Mouse (Mus musculus) heart, embryonic 13.5 days (tissue): ENCODE results near the gene Ttc7b. TPM values are rescaled to one million over a fixed set of nuclear protein-coding genes. Genes with fewer than 3 reads are reported as not detected.

ENCODE experiments used
- ATAC-seq: fragments of 200-750 bp; cut with Nextera tagmentation; 2 replicates; pipeline ENCODE4 v1.8.0; 2017; ENCODE audit warnings: moderate TSS enrichment; ENCODE audit not compliant: insufficient number of reproducible peaks, low FRiP score, low TSS enrichment; ENCODE audit errors: extremely low read depth
- H3K27ac ChIP-seq: fragments of 300-500 bp; sonication (generic); replicated peaks from 2 replicates; pipeline ENCODE4 v1.5.1; 2015; ENCODE audit warnings: moderate library complexity, mild to moderate bottlenecking, inconsistent platforms
- H3K27me3 ChIP-seq: fragments of 300-500 bp; sonication (generic); replicated peaks from 2 replicates; pipeline ENCODE4 v1.6.1; 2015; ENCODE audit warnings: mild to moderate bottlenecking, inconsistent platforms
- H3K36me3 ChIP-seq: fragments of 300-500 bp; sonication (generic); 2 replicates; pipeline ENCODE4 v1.6.1; 2015; ENCODE audit warnings: mild to moderate bottlenecking, inconsistent platforms
- H3K4me1 ChIP-seq: fragments of 300-500 bp; sonication (generic); 2 replicates; pipeline ENCODE4 v1.6.1; 2015; ENCODE audit warnings: inconsistent platforms
- H3K4me2 ChIP-seq: fragments of 300-500 bp; sonication (generic); 2 replicates; pipeline ENCODE4 v1.6.1; 2015; ENCODE audit warnings: inconsistent platforms, mild to moderate bottlenecking, moderate library complexity
- H3K4me3 ChIP-seq: fragments of 300-500 bp; sonication (generic); 2 replicates; pipeline ENCODE4 v1.5.1; 2015; ENCODE audit warnings: moderate library complexity, mild to moderate bottlenecking, inconsistent platforms
- H3K9ac ChIP-seq: fragments of 300-500 bp; sonication (generic); 2 replicates; pipeline ENCODE4 v1.6.1; 2015; ENCODE audit warnings: inconsistent platforms, mild to moderate bottlenecking, moderate library complexity
- H3K9me3 ChIP-seq: fragments of 300-500 bp; sonication (generic); 2 replicates; pipeline ENCODE4 v1.6.1; 2016; ENCODE audit warnings: inconsistent platforms
- whole genome bisulfite sequencing: fragments of 180-500 bp; shearing (Covaris S2); methylation state at CpG from one replicate; pipeline ENCODE4 v1.1.7; 2015; ENCODE audit warnings: mixed read lengths; 5-methylcytosine and 5-hydroxymethylcytosine counted together
- polyA plus RNA-seq: library from polyadenylated mRNA; unstranded; fragments of >200 nt; fragmentation: Nextera tagmentation; extraction: Ambion mirVana; gene quantifications from 2 replicates; pipeline ENCODE4 v1.2.1, GENCODE M21; 2015

Gene Ttc7b
- polyA plus RNA-seq, 1 experiment from 2014 or later = 6.5 TPM

GRCm38 (mm10) chr12:100353075-100353782, 167.4 kb downstream of the Ttc7b start:
- WGBS = 78% methylated on average over 16 of the region's 16 CpGs
- H3K27ac ChIP-seq = no peak overlapping the region
- no peak overlapping the region for H3K4me2 ChIP-seq
- H3K9ac ChIP-seq = no peak overlapping the region
- peaks cover 64% of the 10 kb centered on the region for H3K36me3 ChIP-seq
- H3K9me3 ChIP-seq = no peaks in the 10 kb centered on the region
- no peaks in the 10 kb centered on the region for H3K27me3 ChIP-seq
- no peak overlapping the region for H3K4me3 ChIP-seq
- H3K4me1 ChIP-seq = no peaks in the 10 kb centered on the region
- ATAC-seq = no peak

DNA sequence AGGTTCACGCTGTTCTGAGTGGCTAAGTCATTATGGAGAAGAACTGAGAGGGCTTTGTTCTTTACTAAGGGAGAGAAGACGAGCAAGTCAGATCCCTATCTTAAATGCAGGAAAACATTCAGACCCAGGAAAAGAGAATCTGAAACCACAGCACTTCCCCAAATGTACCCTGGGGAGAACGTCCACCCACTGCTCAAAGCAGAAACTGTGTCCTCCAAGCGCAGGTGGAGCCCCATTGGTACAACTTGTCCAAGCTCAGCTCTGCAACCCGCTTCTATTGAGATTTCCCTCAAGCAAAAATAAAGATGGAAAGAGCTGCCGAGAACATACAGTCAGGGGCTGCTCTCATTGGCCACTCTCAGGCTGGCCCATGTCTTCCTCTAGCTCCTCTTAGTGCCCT, 168.5 kb downstream of the Ttc7b start:
- H3K4me3 ChIP-seq = no peak overlapping the region
- H3K27ac ChIP-seq = no peak overlapping the region
- no peaks in the 10 kb centered on the region for H3K9me3 ChIP-seq
- 74% methylated on average over 6 of the region's 6 CpGs for WGBS
- H3K9ac ChIP-seq = no peak overlapping the region
- no peak for ATAC-seq
- no peaks in the 10 kb centered on the region for H3K27me3 ChIP-seq
- H3K4me1 ChIP-seq = no peaks in the 10 kb centered on the region
- peaks cover 62% of the 10 kb centered on the region for H3K36me3 ChIP-seq
- H3K4me2 ChIP-seq = no peak overlapping the region

GRCm38 (mm10) chr12:100343554-100343953, 177.1 kb downstream of the Ttc7b start:
- Histone ChIP-seq H3K27ac (no peak overlapping the region), H3K36me3 (peaks cover 65% of the 10 kb centered on the region), H3K4me1 (no peaks in the 10 kb centered on the region), H3K4me3 (no peak overlapping the region), H3K9ac (no peak overlapping the region), H3K27me3 (no peaks in the 10 kb centered on the region), H3K4me2 (no peak overlapping the region), H3K9me3 (no peaks in the 10 kb centered on the region)
- 70% methylated on average over 6 of the region's 6 CpGs for WGBS
- no peak for ATAC-seq

- 84% methylated on average over 7 of the region's 7 CpGs for WGBS
- no peak for ATAC-seq
- H3K27ac ChIP-seq = no peak overlapping the region
Observed at GRCm38 (mm10) chr12:100341614-100342013, 179.0 kb downstream of the Ttc7b start.

GRCm38 (mm10) chr12:100340901-100341460, 179.6 kb downstream of the Ttc7b start:
- Histone ChIP-seq H3K9me3 (no peaks in the 10 kb centered on the region), H3K9ac (no peak overlapping the region), H3K27me3 (no peaks in the 10 kb centered on the region), H3K4me1 (peaks cover 7% of the 10 kb centered on the region), H3K4me2 (no peak overlapping the region), H3K27ac (no peak overlapping the region), H3K36me3 (peaks cover 44% of the 10 kb centered on the region), H3K4me3 (no peak overlapping the region)
- ATAC-seq = no peak
- WGBS = 88% methylated on average over 7 of the region's 7 CpGs

More at GRCm38 (mm10) chr12:100341614-100342013, 179.0 kb downstream of the Ttc7b start:
- Histone ChIP-seq H3K36me3 (peaks cover 51% of the 10 kb centered on the region), H3K27me3 (no peaks in the 10 kb centered on the region), H3K4me3 (no peak overlapping the region), H3K9me3 (no peaks in the 10 kb centered on the region), H3K4me2 (no peak overlapping the region), H3K9ac (no peak overlapping the region), H3K4me1 (peaks cover under 1% of the 10 kb centered on the region; the same call in 1 of the 2 replicates)

DNA sequence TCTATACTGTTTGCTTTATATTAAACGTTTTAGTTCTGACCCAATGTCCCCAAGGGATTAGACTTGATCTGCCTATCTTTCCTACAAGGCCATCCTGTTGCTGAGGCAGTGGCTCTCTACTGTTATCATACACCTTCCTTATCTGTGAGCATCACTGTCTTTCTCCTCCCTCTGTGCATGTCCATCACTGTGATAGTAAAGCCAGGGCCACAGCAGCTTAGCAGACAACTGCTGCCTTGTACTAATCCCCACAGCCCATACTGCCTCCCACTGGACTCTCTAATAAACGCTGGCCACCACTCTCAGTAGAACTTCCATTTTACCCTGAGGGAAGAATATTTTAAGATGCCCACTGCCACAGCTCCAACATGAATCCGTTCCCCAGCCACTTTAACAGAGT, 182.6 kb downstream of the Ttc7b start:
- Histone ChIP-seq H3K4me2 (no peak overlapping the region), H3K9ac (no peak overlapping the region), H3K27me3 (no peaks in the 10 kb centered on the region), H3K4me1 (peaks cover 7% of the 10 kb centered on the region), H3K36me3 (peaks cover 30% of the 10 kb centered on the region), H3K9me3 (no peaks in the 10 kb centered on the region), H3K27ac (no peak overlapping the region), H3K4me3 (no peak overlapping the region)
- WGBS = 49% methylated on average over 3 of the region's 3 CpGs
- ATAC-seq = no peak

DNA sequence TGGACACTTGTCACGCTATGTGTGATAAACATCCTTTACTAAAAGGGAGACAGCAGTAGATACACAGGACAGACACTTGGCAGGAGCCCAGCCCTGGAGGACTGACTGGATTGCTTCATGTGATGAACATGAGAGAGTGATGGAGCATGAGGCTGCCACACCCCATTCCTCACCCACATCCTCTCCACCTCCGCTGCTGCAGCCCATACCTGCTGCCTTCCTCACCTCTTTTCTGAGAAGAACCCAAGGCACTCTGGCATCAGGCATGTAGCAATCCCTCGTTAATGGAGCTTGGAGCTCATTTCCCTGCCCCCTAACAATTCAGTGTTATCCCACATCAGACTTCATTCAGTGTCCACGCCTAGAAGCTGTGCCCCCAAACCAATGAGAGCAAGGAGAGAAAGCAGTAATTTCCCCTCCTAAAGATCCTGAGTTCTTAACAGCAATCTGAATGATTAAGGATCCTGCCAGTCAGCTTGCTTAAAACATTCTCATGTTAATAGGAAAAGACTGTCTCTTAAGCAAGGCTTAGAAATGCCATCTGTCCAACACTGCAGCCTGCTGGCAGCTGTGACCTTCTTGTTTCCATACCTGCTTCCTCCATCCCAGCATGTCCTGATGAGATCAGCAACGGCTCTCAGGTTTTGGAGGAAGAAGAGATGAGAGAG, 183.1 kb downstream of the Ttc7b start:
- Histone ChIP-seq H3K36me3 (peaks cover 26% of the 10 kb centered on the region), H3K27ac (no peak overlapping the region), H3K9me3 (no peaks in the 10 kb centered on the region), H3K4me2 (no peak overlapping the region), H3K27me3 (no peaks in the 10 kb centered on the region), H3K9ac (no peak overlapping the region), H3K4me3 (no peak overlapping the region), H3K4me1 (peaks cover 7% of the 10 kb centered on the region)
- no peak for ATAC-seq
- WGBS = 71% methylated on average over 5 of the region's 5 CpGs

DNA sequence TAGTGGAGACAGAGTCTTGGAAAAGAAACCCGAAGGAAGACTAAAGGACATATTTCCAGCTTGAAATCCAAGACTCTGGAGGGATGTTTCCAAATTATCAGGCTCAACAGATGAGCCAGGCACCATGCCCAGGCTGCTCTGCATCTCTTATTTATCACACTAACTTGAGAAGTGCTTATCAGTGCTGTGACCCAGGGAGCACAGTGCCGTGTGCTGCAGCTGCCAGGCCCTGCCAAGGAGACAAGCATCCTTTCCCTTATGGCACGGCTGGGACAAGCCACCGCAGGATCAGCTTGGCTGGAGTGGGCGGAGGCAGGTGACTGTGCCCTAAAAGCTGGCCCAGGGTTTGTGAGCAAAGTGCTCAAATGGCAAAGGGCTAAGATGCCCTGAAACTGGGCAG, 184.4 kb downstream of the Ttc7b start:
- Histone ChIP-seq H3K36me3 (peaks cover 31% of the 10 kb centered on the region), H3K4me1 (peaks cover 7% of the 10 kb centered on the region), H3K27me3 (no peaks in the 10 kb centered on the region), H3K9ac (peak overlapping the region; percentile 19; the same call in 1 of the 2 replicates), H3K27ac (no peak overlapping the region), H3K4me3 (no peak overlapping the region), H3K9me3 (no peaks in the 10 kb centered on the region), H3K4me2 (no peak overlapping the region)
- ATAC-seq = no peak; the same call in 1 of the 2 replicates
- 45% methylated on average over 5 of the region's 5 CpGs for WGBS

DNA sequence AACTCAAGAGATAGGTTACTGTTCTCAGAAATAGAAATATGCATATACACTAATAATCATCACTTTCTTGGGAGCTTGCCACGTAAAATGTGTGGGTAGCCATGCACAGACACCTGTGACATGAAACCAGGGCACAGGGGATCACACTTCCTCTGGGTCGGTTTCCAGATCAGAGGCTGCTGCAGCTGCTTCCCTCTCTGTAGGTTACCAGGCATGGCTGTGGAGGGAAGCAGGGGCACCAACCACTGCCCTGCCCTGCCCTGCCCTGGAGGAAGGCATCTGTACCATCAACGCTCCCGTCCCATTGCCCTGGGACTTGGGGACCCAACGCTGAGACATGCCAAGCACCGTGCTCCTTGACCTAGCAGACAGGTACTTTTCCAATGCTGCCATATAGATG, 188.8 kb downstream of the Ttc7b start:
- no peaks in the 10 kb centered on the region for H3K27me3 ChIP-seq
- no peak overlapping the region for H3K4me2 ChIP-seq
- ATAC-seq = no peak
- 82% methylated on average over 6 of the region's 6 CpGs for WGBS
- peaks cover 30% of the 10 kb centered on the region for H3K36me3 ChIP-seq
- H3K9ac ChIP-seq = no peak overlapping the region
- no peak overlapping the region for H3K27ac ChIP-seq
- no peaks in the 10 kb centered on the region for H3K9me3 ChIP-seq
- peaks cover 7% of the 10 kb centered on the region for H3K4me1 ChIP-seq
- H3K4me3 ChIP-seq = no peak overlapping the region

DNA sequence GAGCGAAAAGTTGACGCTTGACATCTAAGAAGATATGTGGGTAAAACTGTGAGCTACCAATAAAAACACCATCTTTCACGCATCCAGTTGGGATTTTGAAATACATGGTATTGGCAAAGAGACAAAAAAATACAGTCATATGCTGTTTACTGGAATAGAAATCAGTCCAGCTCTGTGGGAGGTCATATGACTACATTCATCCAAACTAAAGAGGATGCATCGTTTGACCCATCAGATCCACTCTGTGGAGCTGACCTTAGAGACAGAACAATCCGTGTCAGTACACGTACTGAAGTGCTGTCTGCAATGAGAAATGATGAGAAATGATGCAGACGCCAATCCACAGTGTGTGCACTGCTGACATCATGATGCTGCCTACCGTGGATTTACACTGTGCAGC, 190.4 kb downstream of the Ttc7b start:
- peaks cover 34% of the 10 kb centered on the region for H3K36me3 ChIP-seq
- no peak for ATAC-seq
- H3K4me1 ChIP-seq = no peaks in the 10 kb centered on the region
- H3K27ac ChIP-seq = no peak overlapping the region
- no peak overlapping the region for H3K4me3 ChIP-seq
- H3K4me2 ChIP-seq = no peak overlapping the region
- no peaks in the 10 kb centered on the region for H3K27me3 ChIP-seq
- no peak overlapping the region for H3K9ac ChIP-seq
- H3K9me3 ChIP-seq = no peaks in the 10 kb centered on the region
- WGBS = 91% methylated on average over 8 of the region's 8 CpGs

GRCm38 (mm10) chr12:100328998-100329397, 191.6 kb downstream of the Ttc7b start:
- Histone ChIP-seq H3K4me3 (no peak overlapping the region), H3K9ac (no peak overlapping the region), H3K4me1 (no peaks in the 10 kb centered on the region), H3K27me3 (no peaks in the 10 kb centered on the region), H3K4me2 (no peak overlapping the region), H3K36me3 (peaks cover 46% of the 10 kb centered on the region), H3K9me3 (no peaks in the 10 kb centered on the region), H3K27ac (no peak overlapping the region)
- WGBS = 78% methylated on average over 4 of the region's 4 CpGs
- no peak for ATAC-seq
